Mouse (Mus musculus) megakaryocyte-erythroid progenitor cell, adult 5-6 weeks (primary cell): Measurements from ENCODE around the gene Vmn1r185. TPM values are rescaled to one million over a fixed set of nuclear protein-coding genes. Genes with fewer than 3 reads are reported as not detected.
"Not testable (repeated sequence)": the region's sequence is repeated elsewhere in the genome, so short reads cannot be mapped to it uniquely, and the experiment has no call there.

Experiments
- ATAC-seq: replicated peaks from 2 replicates; pipeline ENCODE4 v1.8.0; 2016; ENCODE audit warnings: mild to moderate bottlenecking, inconsistent platforms; ENCODE audit not compliant: severe bottlenecking, poor library complexity, low FRiP score, low TSS enrichment
- total RNA-seq, 2 experiments: library from RNA; stranded (forward) in 1 of 2; stranded (reverse) in 1 of 2; fragments of 200-1000, 215-1000 nt in 1 of 2; fragments of >200 nt in 1 of 2; fragmentation: Nextera tagmentation in 1 of 2; gene quantifications; 2 replicates each; pipeline ENCODE4 v1.2.3; 2014 to 2017

Vmn1r185 gene
- total RNA-seq (2014; fragmentation: Nextera tagmentation) = not detected in 2 replicates
- total RNA-seq (2017) = not detected in 2 replicates

DNA sequence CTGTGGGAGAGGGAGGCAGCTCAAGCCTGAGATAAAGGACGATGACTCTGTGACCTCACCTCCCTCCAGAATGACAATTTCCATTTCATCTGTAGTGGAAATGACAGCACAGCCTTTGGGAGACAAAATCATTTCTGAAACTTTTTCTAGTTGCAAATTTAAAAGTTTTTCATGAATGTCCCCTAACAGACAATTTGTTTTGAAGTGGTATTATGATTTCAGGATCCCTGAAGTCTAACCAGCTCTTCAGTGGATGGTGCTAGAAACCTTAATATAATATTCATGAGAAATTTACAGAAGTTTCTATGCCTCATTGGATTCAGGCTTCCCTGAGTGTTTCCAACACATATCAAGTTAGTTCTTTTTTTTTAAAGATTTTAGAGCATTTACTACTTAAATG, at the start of gene Vmn1r185:
Gene Vmn1r185, minus strand, starts transcription at position 101 of the 400 bp plus-strand sequence.
- ATAC-seq = not testable (repeated sequence)

DNA sequence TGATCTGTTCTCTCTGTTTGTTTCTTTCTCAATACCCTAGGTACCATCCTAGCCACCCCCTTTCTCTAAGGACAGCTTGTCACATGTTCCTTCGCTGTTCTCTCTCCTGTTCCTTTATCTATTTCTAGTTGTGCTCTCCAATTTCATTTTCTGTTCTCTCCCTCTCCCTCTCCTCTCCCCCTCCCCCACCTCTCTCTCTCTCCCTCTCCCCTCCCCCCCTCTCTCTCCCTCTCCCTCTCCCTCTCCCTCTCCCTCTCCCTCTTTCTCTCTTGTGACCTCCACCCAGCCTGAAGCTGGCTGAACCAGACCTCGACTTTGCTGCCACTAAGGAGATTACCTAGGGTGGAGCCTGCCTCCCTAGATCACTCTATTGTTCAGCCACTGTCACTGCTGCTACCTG, 49.2 kb upstream of the Vmn1r185 start:
- not testable (repeated sequence) for ATAC-seq

DNA sequence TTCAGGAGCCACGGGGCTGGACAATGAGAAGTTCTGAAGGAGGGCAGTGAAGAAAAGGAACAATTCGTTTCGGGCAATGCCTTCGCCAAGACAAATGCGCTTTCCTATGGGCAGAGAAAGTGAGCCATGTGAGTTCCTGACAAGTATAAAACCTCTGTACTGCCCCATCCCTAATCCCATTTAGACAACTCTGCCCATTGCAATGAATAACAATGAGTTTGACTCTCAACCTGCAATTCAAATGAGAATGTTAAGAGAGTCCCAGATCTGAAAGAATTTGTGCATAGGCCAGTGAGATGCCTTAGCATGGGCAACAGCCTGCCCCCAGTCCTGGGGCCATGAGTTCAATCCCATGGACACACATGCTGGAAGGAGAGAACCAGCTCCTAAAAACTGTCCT, 47.7 kb upstream of the Vmn1r185 start:
- no peak for ATAC-seq

DNA sequence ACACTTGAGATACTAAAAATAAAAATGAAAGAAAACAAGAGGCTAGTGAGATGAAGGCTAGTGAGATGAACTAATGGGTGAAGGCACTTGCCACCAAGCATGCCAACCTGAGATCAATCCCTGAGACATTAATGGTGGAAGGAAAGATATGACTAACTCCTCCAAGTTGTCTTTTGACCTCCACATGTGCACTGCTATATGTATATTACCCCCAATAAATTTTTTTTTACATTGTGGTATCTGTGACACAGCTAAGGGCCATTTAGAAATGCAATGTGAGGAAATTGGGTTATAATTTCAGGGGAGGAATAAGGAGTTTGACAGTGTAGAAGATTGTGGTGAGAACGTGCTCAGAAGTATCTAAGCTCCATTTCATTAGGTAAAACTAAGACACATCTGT, 28.5 kb downstream of the Vmn1r185 start:
- ATAC-seq = no peak

DNA sequence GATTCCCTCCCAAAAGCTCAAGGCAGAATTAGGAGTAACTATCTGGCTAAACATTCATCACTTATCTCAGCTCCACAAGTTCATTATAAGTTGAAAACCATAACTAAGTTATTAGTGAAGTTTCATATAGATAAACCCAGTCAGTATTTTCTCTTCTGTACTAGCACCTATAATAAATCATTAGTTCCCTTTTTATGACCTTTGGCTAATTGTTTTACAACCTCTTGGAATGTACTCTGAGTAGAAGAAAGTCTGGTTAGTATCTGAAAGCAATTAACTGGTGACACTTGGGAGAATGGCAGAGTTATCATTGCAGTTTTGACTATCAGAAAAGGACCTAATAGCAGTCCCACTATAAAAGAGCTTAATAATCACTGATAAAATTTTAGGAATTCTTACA, 29.2 kb downstream of the Vmn1r185 start:
- ATAC-seq = no peak

Other genes with a start within 250 kb of the Vmn1r185 start
- not detected in 2 replicates for gene Nlrp9c, start 214.8 kb downstream of the Vmn1r185 start, total RNA-seq (2014; fragmentation: Nextera tagmentation)
- not detected in 2 replicates for gene Nlrp9c, start 214.8 kb downstream of the Vmn1r185 start, total RNA-seq (2017)
- not detected in 2 replicates for gene Nlrp4a, start 183.4 kb downstream of the Vmn1r185 start, total RNA-seq (2014; fragmentation: Nextera tagmentation)
- gene Nlrp4a, start 183.4 kb downstream of the Vmn1r185 start, total RNA-seq (2017) = not detected in 2 replicates
- not detected in 2 replicates for gene Nlrp9a, start 83.4 kb downstream of the Vmn1r185 start, total RNA-seq (2014; fragmentation: Nextera tagmentation)
- gene Nlrp9a, start 83.4 kb downstream of the Vmn1r185 start, total RNA-seq (2017) = not detected in 2 replicates
- not detected in 2 replicates for gene Cyp2b23, start 68.0 kb upstream of the Vmn1r185 start, total RNA-seq (2014; fragmentation: Nextera tagmentation)
- not detected in 2 replicates for gene Cyp2b23, start 68.0 kb upstream of the Vmn1r185 start, total RNA-seq (2017)
- gene Cyp2b19, start 138.7 kb upstream of the Vmn1r185 start, total RNA-seq (2014; fragmentation: Nextera tagmentation) = not detected in 2 replicates
- gene Cyp2b19, start 138.7 kb upstream of the Vmn1r185 start, total RNA-seq (2017) = not detected in 2 replicates
- gene Cyp2g1, start 190.4 kb upstream of the Vmn1r185 start, total RNA-seq (2014; fragmentation: Nextera tagmentation) = not detected in 2 replicates
- gene Cyp2g1, start 190.4 kb upstream of the Vmn1r185 start, total RNA-seq (2017) = not detected in 2 replicates
- gene Cyp2a5, start 216.8 kb upstream of the Vmn1r185 start, total RNA-seq (2014; fragmentation: Nextera tagmentation) = not detected in 2 replicates
- not detected in 2 replicates for gene Cyp2a5, start 216.8 kb upstream of the Vmn1r185 start, total RNA-seq (2017)